Mouse (Mus musculus) neural tube, embryonic 10.5 days (tissue): ENCODE results near the gene Olfr1340.

ENCODE experiments used
- DNase-seq: peaks from one replicate; pipeline ENCODE4 v3.0.0-alpha.2; 2017; ENCODE audit warnings: low spot score; ENCODE audit errors: extremely low spot score

Olfr1340 gene

GRCm38 (mm10) chr4:118719838-118720237 is at the start of gene Olfr1340:
Gene Olfr1340, plus strand, starts transcription at chr4:118720138.
- no peak for DNase-seq

DNA sequence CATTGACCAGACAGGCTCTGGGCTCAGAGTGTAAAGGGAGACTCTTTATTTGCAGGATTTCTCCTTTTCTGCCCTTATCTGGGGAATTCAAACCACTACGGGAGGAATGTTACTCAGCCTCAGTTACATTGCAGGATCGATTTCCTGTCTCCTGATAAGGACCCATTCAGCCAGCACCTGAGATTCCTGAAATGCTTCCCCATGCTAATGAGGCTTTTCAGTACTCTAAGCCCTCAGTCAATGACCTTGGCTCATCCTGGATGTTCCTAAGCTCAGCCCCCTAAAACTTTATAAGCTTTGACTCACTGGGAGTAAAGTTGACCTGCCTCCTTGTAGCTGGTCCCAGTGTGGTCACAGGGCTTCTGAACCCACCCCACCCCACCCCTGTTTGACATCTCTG is 32.9 kb upstream of the Olfr1340 start:
- DNase-seq, result no peak

- DNase-seq, result no peak
These were observed 27.4 kb upstream of the Olfr1340 start, which contains the start of gene Olfr1342 for GRCm38 (mm10) chr4:118692412-118692973. Gene Olfr1342, minus strand, starts transcription at chr4:118692756.

DNA sequence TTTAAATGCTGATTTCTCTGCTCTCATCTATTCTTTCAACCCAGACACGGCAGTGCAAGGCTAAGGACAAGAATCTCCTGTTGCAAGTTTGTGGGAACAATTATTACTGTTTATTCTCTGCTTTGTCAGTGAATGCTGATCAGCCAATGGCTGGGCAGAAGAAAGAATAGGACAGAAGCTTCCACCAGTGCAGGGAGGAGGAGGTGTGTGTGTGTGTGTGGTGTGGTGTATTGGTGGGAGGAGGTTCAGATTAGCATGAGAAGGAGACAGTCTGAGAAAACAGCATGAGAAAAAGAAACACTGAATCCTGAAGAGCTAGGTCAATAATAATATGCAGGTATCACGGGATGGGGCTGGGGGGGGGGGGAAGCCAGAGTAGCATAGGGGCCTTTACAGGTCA is 26.1 kb upstream of the Olfr1340 start:
- DNase-seq, result no peak

- DNase-seq, result no peak
These were observed 16.7 kb upstream of the Olfr1340 start, which contains the start of gene Olfr1341 for GRCm38 (mm10) chr4:118703223-118703622. Gene Olfr1341, plus strand, starts transcription at chr4:118703523.

GRCm38 (mm10) chr4:118708086-118708485 is 11.9 kb upstream of the Olfr1340 start:
- no peak for DNase-seq

GRCm38 (mm10) chr4:118711656-118712055 is 8.3 kb upstream of the Olfr1340 start:
- no peak for DNase-seq

DNA sequence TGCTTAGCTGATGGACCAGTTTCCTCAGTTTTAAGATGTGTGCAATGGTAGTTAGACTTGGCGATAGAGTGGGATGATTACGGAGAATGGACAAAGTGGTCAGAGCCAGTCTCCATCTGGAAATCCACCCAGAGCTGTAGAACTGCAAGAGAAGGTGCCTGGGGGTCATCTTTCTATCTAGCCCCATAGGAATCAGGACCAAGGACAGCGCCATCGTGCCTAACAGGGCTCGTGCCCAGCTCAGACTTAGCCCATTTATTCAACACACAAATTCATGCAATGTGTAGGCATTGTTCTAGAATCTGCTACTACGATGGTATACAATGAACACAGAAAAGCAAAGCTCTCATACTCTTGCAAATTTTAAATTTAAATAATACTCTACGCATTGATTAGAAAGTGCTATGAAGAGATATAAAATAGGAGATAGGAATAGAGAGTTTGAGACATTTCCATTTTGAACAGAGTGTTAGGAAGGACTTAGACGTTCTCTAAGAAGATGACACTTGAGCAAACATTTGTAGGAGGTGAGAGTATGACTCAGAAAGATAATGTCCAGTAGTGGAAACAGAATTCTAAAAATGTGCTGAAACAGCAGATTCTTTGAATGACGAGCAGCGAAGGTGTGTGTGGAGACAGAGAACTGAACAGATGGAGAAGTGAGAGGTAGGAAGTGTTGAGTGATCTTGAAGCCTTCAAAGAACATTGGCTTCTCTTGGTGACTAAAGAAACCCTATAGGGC is 2.0 kb downstream of the Olfr1340 start:
- DNase-seq, result peak; percentile 23

DNA sequence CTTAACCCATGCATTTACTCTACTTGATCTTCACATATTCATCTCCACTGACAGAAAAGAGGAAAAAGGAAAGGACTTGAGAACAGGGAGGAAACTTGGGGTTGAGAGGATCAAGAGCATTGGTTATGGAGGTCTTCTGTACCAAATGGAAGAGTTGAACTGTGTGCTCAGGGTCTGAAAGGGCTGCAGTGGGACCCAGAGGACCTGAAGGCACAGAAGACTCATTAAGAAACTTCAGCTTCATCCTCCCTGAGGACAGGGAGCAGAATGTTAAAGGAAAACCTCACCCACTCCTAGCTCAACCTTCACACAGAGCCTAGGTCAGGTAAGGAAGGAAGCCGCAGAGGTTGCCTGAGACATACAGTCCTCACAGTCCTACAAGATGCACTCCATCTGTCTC is 11.9 kb downstream of the Olfr1340 start, which contains the start of gene Olfr1339:
Gene Olfr1339 (plus strand): TSS at position 301 of the 400 bp plus-strand sequence.
- DNase-seq, result no peak

- no peak for DNase-seq
These were observed 19.6 kb downstream of the Olfr1340 start for GRCm38 (mm10) chr4:118739574-118739973.

DNA sequence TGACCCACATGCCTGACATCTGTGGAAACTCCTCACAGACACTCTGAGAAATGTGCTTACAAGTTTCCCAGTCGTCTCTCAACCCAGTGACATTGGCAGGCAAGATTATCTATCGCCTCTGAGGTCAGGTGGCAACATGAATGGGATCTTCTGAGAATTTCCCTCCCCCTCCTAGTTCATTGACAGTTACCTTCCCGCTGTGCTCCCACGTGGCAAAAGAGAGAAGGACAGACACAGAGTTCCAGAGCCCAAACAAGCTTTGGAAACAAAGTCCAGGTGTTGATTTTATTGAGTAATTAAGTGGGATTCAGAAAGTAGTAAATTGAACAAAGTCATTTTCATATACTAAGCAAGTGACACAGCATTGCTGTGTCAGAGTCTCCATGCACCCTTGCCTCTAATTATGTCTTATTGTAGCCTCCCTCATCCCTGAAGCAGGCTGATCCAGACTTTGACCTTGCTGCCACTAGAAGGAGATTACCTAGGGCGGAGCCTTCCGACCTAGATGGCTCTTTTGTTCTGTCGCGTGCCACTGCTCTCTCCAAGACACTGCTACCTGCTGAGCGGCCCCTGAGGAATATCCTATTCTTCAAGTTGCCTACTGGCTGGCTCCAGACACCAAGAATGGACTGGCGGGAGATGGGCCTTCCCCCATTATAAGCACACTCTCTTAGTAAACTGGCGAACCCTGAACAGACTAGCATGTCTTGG is 21.2 kb downstream of the Olfr1340 start:
- DNase-seq, result no peak

GRCm38 (mm10) chr4:118741881-118742280 is 21.9 kb downstream of the Olfr1340 start:
- DNase-seq, result peak; percentile 19

DNA sequence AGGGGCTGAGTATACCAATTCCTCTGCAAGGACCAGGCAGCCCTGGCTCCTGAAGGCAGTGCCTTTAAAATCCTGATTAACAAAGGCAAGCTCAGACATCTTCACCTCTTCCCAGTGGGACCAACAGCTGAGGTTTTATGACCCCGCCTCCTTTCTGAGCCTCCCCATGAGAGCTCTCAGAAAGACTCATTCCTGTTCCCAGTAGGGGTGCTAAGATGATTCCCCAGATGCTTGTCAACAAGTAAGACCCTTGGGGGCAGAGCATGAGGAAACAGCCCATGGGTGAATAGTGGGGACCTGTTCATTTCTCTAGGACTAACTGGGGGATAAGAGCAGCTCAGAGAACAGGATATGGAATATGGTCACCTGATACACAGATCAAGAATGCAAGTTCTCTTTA is 38.7 kb downstream of the Olfr1340 start, which contains the start of gene Olfr1338:
Gene Olfr1338 (minus strand): TSS at position 101 of the 400 bp plus-strand sequence.
- no peak for DNase-seq
